Mouse (Mus musculus) cerebellum, adult 11 months (tissue): ENCODE results near the gene Olfr449.
A peak's percentile ranks its signal among the peaks of the same experiment; 100 is the strongest.

Experiments used
- DNase-seq: peaks from one replicate; pipeline ENCODE4 v3.0.0; 2022

The Olfr449 gene

DNA sequence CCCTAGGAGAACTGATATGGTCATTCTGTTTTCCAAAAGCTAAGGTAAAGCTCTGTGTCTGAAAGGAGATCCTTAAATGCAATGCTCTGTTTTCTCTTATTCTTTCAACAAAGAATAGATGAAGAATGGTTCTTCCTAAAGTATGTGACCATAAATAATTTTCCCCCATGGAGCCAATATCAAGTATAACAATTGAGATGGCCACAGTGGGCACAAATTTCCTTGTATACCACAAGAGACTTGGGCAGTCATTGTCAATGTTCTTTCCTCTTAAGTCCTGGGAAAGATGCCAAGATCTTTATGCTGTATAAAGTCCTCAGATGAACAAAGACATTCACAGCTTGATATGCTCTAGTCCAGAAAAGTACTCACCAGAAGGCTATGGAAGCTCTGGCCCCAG lies at the start of gene Olfr449:
Olfr449 (plus strand) TSS at position 301 of the 400 bp plus-strand sequence.
- no peak for DNase-seq

DNA sequence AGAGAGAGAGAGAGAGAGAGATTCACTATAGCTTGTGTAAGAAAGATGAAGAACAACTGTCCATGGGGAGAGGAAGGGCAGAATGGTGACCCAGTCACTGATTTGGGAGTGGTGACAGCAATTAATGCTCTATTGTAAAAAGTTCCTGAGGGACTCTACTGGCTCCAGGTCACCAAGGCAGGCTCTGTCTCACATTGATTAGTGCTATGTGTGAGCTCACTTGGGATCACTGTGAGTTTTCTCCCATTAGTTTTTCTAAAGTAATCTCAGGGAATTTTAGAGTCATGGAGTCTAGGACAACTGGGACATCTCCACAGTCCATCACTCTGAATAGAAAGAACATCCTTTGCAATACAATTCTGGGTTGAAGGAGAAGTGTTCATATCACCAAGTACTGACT lies 49.4 kb upstream of the Olfr449 start, which contains the start of gene Olfr452:
Olfr452 (plus strand) TSS at position 301 of the 400 bp plus-strand sequence.
- no peak for DNase-seq

DNA sequence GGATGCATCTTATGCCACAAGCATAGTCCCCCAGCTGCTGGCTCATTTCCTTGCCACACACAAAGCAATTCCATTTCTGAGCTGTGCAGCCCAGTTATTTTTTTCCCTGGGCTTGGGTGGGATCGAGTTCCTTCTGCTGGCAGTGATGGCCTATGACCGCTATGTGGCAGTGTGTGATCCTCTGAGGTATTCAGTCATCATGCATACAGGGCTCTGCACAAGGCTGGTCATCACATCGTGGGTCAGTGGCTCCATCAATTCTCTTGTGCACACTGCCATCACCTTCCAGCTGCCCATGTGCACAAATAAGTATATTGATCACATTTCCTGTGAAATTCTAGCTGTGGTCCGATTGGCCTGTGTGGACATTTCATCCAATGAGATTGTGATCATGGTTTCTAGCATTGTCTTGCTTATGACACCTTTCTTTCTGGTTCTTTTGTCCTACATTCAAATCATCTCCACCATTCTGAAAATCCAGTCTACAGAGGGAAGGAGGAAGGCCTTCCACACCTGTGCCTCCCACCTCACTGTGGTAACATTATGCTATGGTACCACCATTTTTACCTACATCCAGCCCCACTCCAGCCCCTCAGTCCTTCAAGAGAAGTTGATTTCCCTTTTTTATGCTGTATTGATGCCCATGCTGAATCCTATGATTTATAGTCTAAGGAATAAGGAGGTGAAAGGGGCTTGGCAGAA lies 43.8 kb upstream of the Olfr449 start:
- no peak for DNase-seq

- DNase-seq, result no peak
Measured at GRCm38 (mm10) chr6:42790949-42791556, 43.1 kb upstream of the Olfr449 start.

GRCm38 (mm10) chr6:42794982-42795381 lies 39.2 kb upstream of the Olfr449 start:
- DNase-seq, result no peak

DNA sequence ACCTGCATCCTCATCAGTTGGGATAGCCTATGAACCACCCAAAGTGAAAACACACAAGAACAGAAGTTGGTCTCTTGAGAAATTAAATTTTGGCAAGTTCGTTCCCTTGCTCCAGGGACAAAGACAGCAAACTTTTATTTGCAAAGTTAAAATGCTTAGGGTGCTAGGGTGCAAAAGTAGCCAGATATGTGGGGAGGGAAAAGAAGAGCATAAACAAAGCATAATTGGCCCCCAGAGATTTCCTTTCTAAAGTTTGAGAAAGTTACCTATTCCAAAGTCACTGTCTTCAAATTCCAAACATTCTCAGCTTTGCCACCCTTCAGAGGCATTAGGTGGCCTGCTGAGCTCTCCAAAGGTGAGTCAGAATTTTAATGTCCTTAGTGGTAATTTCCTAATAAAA lies 22.5 kb upstream of the Olfr449 start, which contains the start of gene Olfr450:
Olfr450 (plus strand) TSS at position 301 of the 400 bp plus-strand sequence.
- no peak for DNase-seq

- peak; percentile 3 for DNase-seq
Measured at GRCm38 (mm10) chr6:42860222-42860819, 26.1 kb downstream of the Olfr449 start.

- no peak for DNase-seq
Measured at GRCm38 (mm10) chr6:42869695-42870094, 35.5 kb downstream of the Olfr449 start.

DNA sequence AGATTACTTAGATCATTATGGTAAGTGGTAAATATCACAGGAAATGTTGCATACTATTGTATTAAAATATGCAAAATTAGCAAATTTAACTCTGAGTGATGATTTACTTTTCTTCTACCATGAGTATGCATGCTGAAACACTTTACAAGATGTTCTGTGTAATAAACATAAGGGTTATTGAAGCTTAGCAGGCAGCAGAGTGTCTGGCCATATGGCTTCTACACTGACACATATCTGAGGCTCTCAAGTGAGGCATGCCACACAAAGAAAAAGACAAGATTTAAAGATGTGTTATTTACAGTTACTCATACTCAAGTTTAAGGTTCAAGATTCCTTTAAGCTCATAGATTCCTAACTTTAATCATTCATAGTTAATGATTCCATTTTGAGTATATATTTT lies 42.1 kb downstream of the Olfr449 start:
- DNase-seq, result no peak
